Mouse (Mus musculus): Measurements from ENCODE around the gene Cpsf6.

The Cpsf6 gene

DNA sequence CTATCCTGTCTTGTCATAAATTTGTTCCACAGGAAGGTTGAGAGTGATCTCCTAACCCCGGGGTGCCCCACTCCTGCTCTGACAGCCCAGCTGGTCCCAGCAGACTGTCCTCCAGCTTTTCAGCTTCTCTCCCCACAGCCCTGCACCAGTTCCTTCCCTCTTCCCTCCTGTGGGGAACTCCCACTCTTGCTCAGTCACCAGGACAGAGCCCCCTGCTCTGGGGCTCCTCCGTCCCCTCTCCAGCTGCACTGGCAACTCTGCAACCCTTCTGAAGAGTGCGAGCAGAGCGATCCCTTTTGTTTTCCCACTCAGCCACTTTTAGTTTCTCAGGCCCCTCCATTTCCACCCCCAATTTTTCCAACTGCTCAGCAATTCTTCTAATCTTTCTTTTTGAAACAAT lies 44.2 kb downstream of the Cpsf6 start:
- in situ Hi-C loops (cut with MboI) = loop anchor here (10.0 kb wide), 1 partner anchor 61 kb away; no protein-coding TSS in a partner anchor

- in situ Hi-C loops (cut with MboI) = loop anchor here (10.0 kb wide), 1 partner anchor 56 kb away; no protein-coding TSS in a partner anchor
Observed at GRCm38 (mm10) chr10:117330521-117330920, 49.3 kb downstream of the Cpsf6 start.

- in situ Hi-C loops (cut with MboI) = no loop called here
Observed at GRCm38 (mm10) chr10:117323782-117324181, 56.0 kb downstream of the Cpsf6 start.

DNA sequence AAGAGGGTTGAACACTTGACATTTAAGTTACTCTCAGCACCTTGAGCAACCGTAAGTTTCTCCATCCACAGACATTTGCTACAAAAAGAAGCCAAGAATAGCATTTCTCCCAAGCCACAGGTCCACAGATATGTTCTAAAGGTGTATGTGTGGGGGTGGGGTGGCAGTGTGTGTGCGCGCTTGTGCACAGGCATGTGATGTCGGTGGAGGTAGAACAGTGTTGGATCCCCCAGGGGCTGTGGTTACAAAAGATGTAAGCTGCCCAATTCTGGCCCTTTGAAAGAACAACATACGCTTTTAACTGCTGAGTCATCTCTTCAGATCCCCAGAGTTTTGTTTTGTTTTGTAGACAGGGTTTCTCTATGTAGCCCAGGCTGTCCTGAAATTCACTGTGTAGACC lies 57.2 kb downstream of the Cpsf6 start:
- in situ Hi-C loops (cut with MboI) = no loop called here

DNA sequence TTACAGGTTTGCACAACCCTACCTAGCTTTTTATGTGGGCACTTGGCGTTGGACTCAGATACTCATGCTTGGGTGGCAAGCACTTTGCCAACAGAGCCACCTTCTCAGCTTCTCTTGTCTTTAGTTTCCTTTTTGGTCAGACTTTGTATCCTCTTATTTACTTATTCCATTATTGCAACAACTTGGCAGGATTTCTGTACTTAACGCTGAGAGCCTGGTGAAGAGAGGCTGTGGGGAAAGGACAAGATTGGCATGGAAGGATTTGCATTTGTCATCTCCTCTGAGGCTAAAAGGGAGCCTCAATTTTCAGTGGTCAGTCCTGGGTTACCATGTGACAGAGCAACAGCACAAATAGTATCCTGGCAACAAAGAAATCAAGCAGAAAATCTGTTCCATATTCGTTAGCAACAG lies 59.2 kb downstream of the Cpsf6 start:
- in situ Hi-C loops (cut with MboI) = no loop called here

- in situ Hi-C loops (cut with MboI) = no loop called here
Observed at GRCm38 (mm10) chr10:117316391-117316790, 63.4 kb downstream of the Cpsf6 start.

- in situ Hi-C loops (cut with MboI) = no loop called here
Observed at GRCm38 (mm10) chr10:117313133-117313532, 66.7 kb downstream of the Cpsf6 start.

DNA sequence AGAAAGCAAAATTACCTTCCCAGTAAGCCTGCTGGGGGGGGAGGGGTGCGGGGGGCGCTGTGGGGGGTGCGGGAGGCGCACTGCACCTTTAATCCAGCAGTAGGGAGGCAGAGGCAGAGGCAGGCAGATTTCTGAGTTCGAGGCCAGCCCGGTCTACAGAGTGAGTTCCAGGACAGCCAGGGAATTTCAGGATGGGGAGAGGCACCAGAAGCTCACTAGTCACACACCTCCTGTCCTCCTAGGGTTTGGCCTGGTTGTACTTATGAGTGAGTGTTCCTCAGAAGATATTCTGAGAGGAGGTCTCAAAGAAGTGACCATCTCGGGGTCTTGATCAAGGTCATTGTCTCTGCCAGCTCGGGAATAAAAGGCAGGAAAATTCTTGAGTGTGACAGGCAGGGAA lies 67.6 kb downstream of the Cpsf6 start:
- in situ Hi-C loops (cut with MboI) = no loop called here

DNA sequence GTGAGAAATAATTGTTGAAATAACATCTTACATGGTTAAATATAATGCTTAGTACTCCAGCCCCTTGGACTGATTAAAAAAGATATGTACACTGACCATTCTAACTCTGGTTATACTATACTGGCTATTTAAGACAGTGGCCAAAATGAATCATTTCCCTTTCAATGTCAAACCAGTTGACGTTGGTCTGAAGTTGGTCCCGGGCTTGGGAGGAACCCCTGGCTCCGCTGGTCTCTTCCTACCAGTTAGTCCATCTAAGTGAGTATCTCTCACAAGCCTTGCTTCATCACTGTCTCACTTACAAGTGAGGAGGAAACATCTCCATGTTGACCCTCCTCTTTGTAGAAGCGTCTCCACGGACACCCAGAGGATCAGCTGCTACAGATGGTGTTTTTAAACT lies 75.4 kb downstream of the Cpsf6 start:
- in situ Hi-C loops (cut with MboI) = no loop called here

GRCm38 (mm10) chr10:117301688-117302087 lies 78.1 kb downstream of the Cpsf6 start:
- in situ Hi-C loops (cut with MboI) = no loop called here

GRCm38 (mm10) chr10:117299901-117300520 lies 79.8 kb downstream of the Cpsf6 start:
- in situ Hi-C loops (cut with MboI) = no loop called here

DNA sequence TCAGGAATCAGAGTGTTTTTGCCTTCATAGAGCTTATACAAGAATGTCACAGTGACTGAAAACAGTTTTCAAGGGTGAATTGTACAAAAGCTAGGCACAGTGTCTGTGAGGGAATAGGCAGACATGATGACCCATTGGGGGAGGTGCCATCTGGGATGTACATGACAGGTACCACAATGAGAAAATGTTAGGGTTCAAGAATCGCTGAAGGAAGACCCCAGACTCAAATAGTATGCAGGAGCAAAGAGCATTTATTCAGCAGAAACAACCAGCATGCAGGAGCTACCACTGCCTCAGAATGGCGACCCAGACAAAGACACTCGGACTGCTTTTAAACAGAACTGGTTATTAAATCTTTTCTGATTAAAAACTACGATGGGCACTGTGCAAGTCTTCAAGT lies 80.7 kb downstream of the Cpsf6 start:
- in situ Hi-C loops (cut with MboI) = no loop called here

- in situ Hi-C loops (cut with MboI) = no loop called here
Observed at GRCm38 (mm10) chr10:117298336-117298735, 81.5 kb downstream of the Cpsf6 start.
